Mouse (Mus musculus) embryonic fibroblast, embryonic 13.5 days (primary cell): Measurements from ENCODE around the gene Pard6b. TPM values are rescaled to one million over a fixed set of nuclear protein-coding genes. Genes with fewer than 3 reads are reported as not detected.

Experiments
- H3K27ac ChIP-seq: 2 replicates; pipeline ENCODE4 v1.5.1; 2012; ENCODE audit warnings: low read length, control low read depth, inconsistent platforms; ENCODE audit not compliant: insufficient read depth
- H3K4me1 ChIP-seq: 2 replicates; pipeline ENCODE4 v1.6.1; 2011; ENCODE audit warnings: low read length; ENCODE audit not compliant: control insufficient read depth, insufficient read depth
- H3K4me3 ChIP-seq: 2 replicates; pipeline ENCODE4 v1.5.1; 2011; ENCODE audit warnings: mild to moderate bottlenecking, control low read depth, low read length; ENCODE audit not compliant: insufficient read depth
- CTCF ChIP-seq: IDR thresholded peaks from 2 replicates; pipeline ENCODE4 v1.5.1; 2011; ENCODE audit warnings: mild to moderate bottlenecking, control low read depth, low read length, moderate library complexity, borderline replicate concordance; ENCODE audit not compliant: insufficient read depth
- POLR2A ChIP-seq: IDR thresholded peaks from 2 replicates; pipeline ENCODE4 v1.6.1; 2011; ENCODE audit warnings: low read depth, mild to moderate bottlenecking, control low read depth, low read length, moderate library complexity
- polyA plus RNA-seq: library from polyadenylated mRNA; stranded (reverse); fragments of >200 nt; gene quantifications from 2 replicates; pipeline ENCODE4 v1.2.4, GENCODE M21; 2011; ENCODE audit warnings: low read depth; ENCODE audit not compliant: missing spikeins, insufficient read length

Pard6b gene
- polyA plus RNA-seq, 1 experiment: 1.6 TPM

DNA sequence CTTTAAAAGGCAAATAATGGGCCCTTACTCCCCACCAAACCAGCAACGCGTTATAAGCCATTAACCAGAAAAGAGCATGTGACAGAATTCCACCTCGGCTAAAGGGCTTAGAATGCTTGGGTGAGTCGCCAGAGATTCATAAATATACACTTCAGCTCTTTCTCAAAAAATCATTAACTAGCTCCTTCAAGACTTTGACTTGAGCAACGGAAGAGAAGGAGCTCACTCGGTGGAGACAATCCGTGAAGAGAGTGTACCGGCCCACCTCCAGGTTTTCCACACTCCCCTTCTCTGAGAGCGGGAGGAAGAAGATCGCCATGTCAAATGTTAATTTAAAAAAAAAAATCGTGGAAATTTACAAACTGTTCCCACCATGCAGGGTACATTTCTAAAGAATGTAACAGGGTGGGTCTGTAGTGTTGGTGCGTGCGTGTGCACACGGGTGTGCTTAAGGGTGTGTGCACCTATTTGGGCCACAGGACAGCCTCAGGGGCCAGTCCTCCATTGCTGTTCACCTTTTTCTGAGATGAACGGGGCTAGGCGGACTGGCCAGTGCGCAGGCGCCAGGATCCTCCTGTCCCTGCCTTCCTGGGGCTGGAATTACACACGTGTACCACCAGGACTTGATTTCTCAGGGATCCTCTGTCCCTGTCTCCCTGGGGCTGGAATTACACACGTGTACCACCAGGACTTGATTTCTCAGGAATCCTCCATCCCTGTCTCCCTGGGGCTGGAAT is 3.8 kb upstream of the Pard6b start:
- TF ChIP-seq POLR2A (no peak), CTCF (no peak)
- H3K27ac ChIP-seq: no peak overlapping the region
- H3K4me3 ChIP-seq: no peak overlapping the region
- peaks cover 5% of the 10 kb centered on the region; the same call in 1 of the 2 replicates for H3K4me1 ChIP-seq

GRCm38 (mm10) chr2:168078107-168078830 is 2.5 kb upstream of the Pard6b start:
- Histone ChIP-seq H3K4me3 (no peak overlapping the region), H3K4me1 (peaks cover 1% of the 10 kb centered on the region; the same call in 1 of the 2 replicates), H3K27ac (no peak overlapping the region)
- TF ChIP-seq CTCF (no peak), POLR2A (no peak)

- H3K27ac ChIP-seq: no peak overlapping the region
These were observed 612 bp downstream of the Pard6b start for GRCm38 (mm10) chr2:168081299-168081932.

GRCm38 (mm10) chr2:168081933-168082306 is 1.1 kb downstream of the Pard6b start:
- H3K4me1 ChIP-seq: no peaks in the 10 kb centered on the region
- no peak overlapping the region for H3K27ac ChIP-seq
- TF ChIP-seq CTCF: no peak
- peak overlapping the region; percentile 54 for H3K4me3 ChIP-seq

More at GRCm38 (mm10) chr2:168081299-168081932, 612 bp downstream of the Pard6b start:
- H3K4me3 ChIP-seq: peak overlapping the region; percentile 54
- TF ChIP-seq POLR2A (no peak), CTCF (no peak)
- no peaks in the 10 kb centered on the region for H3K4me1 ChIP-seq

DNA sequence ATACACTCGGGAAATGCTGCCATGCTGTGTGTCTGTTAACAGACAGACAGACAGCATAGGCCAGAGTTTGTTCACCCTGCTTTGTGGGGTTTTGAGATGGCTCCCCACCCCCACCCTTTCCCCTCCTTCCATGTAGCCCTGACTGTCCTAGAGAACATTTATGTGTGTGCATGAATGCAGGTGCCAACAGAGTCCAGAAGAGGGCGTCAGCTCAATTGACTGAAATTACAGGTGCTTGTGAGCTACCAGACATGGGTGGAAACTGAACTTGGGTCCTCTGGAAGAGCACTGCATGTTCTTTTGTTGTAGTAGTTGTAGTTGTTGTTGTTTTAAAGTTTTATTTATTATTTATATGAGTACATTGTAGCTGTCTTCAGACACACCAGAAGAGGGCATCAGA is 2.8 kb downstream of the Pard6b start:
- no peak overlapping the region for H3K4me3 ChIP-seq
- no peak overlapping the region for H3K27ac ChIP-seq
- TF ChIP-seq POLR2A (no peak), CTCF (no peak)
- H3K4me1 ChIP-seq: no peaks in the 10 kb centered on the region

DNA sequence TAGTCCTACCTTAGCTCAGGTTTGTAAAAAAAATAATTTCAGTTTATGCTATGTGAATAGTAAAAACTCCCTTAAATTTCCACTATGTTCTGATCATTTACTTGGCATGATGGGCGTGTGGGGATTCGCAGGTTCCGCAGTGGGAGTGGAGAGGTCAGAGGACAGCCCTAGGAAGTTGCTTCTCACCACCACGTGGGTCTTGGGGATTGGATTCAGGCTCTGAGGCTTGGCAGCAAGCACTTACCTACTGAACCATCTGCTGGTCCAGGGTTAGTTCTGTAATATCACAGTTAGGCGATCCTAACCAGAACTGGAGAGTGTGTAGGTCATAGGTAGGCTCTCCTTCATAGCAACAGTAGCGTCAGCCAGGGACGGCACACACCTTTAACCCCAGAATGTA is 3.4 kb downstream of the Pard6b start:
- no peaks in the 10 kb centered on the region for H3K4me1 ChIP-seq
- no peak overlapping the region for H3K4me3 ChIP-seq
- TF ChIP-seq CTCF (no peak), POLR2A (no peak)
- no peak overlapping the region for H3K27ac ChIP-seq

- TF ChIP-seq POLR2A (no peak), CTCF (no peak)
- Histone ChIP-seq H3K4me1 (no peaks in the 10 kb centered on the region), H3K27ac (no peak overlapping the region), H3K4me3 (no peak overlapping the region)
These were observed 4.9 kb downstream of the Pard6b start for GRCm38 (mm10) chr2:168085621-168086265.

GRCm38 (mm10) chr2:168086318-168086717 is 5.5 kb downstream of the Pard6b start:
- H3K4me3 ChIP-seq: no peak overlapping the region
- no peak for TF ChIP-seq CTCF
- no peak for TF ChIP-seq POLR2A
- no peaks in the 10 kb centered on the region for H3K4me1 ChIP-seq
- H3K27ac ChIP-seq: no peak overlapping the region

GRCm38 (mm10) chr2:168086839-168087238 is 6.0 kb downstream of the Pard6b start:
- no peak overlapping the region for H3K27ac ChIP-seq
- TF ChIP-seq CTCF: no peak
- TF ChIP-seq POLR2A: no peak
- H3K4me1 ChIP-seq: no peaks in the 10 kb centered on the region
- no peak overlapping the region for H3K4me3 ChIP-seq
